22 mouse cellular contexts compared by ENCODE assay signal in genomic region chr4:95575411-95575911, GRCm38 (mm10). TPM values are rescaled to one million over a fixed set of nuclear protein-coding genes. Genes with fewer than 3 reads are reported as not detected.
DNase-seq lines count a peak whose midpoint lies in the region; ATAC-seq lines count a peak whose summit lies in the region.
"Had no signal": no experiment of that assay in that cellular context is flagged by ENCODE, and none has a peak within 500 bp of the region (broad histone marks: within the 10 kb centered on the region; RNA-seq: fewer than 3 reads in every experiment).

No protein-coding gene starts in this region.

- H3K36me3 ChIP-seq in forebrain, embryonic 15.5 days = no peaks in the 10 kb centered on the region
- no peaks in the 10 kb centered on the region for H3K36me3 ChIP-seq in forebrain, embryonic 13.5 days (ENCODE audit: poor library complexity, severe bottlenecking)
- no peaks in the 10 kb centered on the region for H3K36me3 ChIP-seq in hindbrain, embryonic 11.5 days (ENCODE audit: control insufficient read depth, insufficient read depth, low read length)
- H3K36me3 ChIP-seq in heart, embryonic 10.5 days = no peaks in the 10 kb centered on the region
- H3K36me3 ChIP-seq: embryonic facial prominence, embryonic 12.5 days; heart, embryonic 13.5 days; intestine, embryonic 15.5 days had no signal

- 43% methylated on average over 3 of the region's 3 CpGs for WGBS in forebrain, embryonic 15.5 days
- 52% methylated on average over 3 of the region's 3 CpGs for WGBS in forebrain, embryonic 13.5 days
- WGBS in hindbrain, embryonic 11.5 days = 84% methylated on average over 3 of the region's 3 CpGs
- WGBS in heart, embryonic 10.5 days = 85% methylated on average over 3 of the region's 3 CpGs

- no peak overlapping the region for H3K9ac ChIP-seq in forebrain, embryonic 15.5 days (replicated peaks)
- no peak overlapping the region for H3K9ac ChIP-seq in forebrain, embryonic 13.5 days
- H3K9ac ChIP-seq in hindbrain, embryonic 11.5 days (ENCODE audit: low read depth, low read length) = no peak overlapping the region
- H3K9ac ChIP-seq: embryonic facial prominence, embryonic 12.5 days; heart, embryonic 13.5 days; hindbrain, embryonic 14.5 days; intestine, embryonic 15.5 days had no signal

- no peaks in the 10 kb centered on the region for H3K9me3 ChIP-seq in forebrain, embryonic 15.5 days
- H3K9me3 ChIP-seq in forebrain, embryonic 13.5 days (replicated peaks) = no peaks in the 10 kb centered on the region
- H3K9me3 ChIP-seq in hindbrain, embryonic 11.5 days (ENCODE audit: control insufficient read depth, low read length) = no peaks in the 10 kb centered on the region
- no peaks in the 10 kb centered on the region for H3K9me3 ChIP-seq in heart, embryonic 10.5 days
- H3K9me3 ChIP-seq: embryonic facial prominence, embryonic 12.5 days; intestine, embryonic 15.5 days had no signal

- peak; percentile 62 to 80 for DNase-seq in adrenal gland, adult (ENCODE audit: inconsistent age in 2 of 2, low spot score in 1 of 2)
- no peak for DNase-seq in adrenal gland, adult 18-20 months (ENCODE audit: low spot score in 2 of 2)
- DNase-seq in adrenal gland, postnatal 10 days = peak; percentile 21
- DNase-seq in fibroblast of lung, adult 2 months (ENCODE audit: low read depth) = peak; percentile 43
- DNase-seq in hindbrain, embryonic 11.5 days (ENCODE audit: low spot score) = no peak
- no peak for DNase-seq in heart, embryonic 10.5 days (ENCODE audit: low spot score)
- DNase-seq: B cell, adult 2 months; cerebellum, adult 11 months; cerebellum, adult 8-10 months; cerebellum, postnatal 14 days; gastrocnemius, adult 2 months; gastrocnemius, postnatal 25 days; heart, postnatal 36 days; kidney, adult 18-20 months had no signal

- 0 out of 2 replicates have a peak, but pooled peaks have one; percentile 48 for ATAC-seq in forebrain, embryonic 15.5 days (replicated peaks)
- ATAC-seq in forebrain, embryonic 13.5 days = no peak
- ATAC-seq in hindbrain, embryonic 11.5 days (ENCODE audit: low FRiP score) = no peak
- ATAC-seq: forebrain, embryonic 16.5 days; intestine, embryonic 15.5 days had no signal

- no peaks in the 10 kb centered on the region for H3K27me3 ChIP-seq in forebrain, embryonic 15.5 days
- no peaks in the 10 kb centered on the region for H3K27me3 ChIP-seq in forebrain, embryonic 13.5 days
- H3K27me3 ChIP-seq in hindbrain, embryonic 11.5 days (ENCODE audit: control insufficient read depth, insufficient read depth, low read length) = no peaks in the 10 kb centered on the region
- no peaks in the 10 kb centered on the region for H3K27me3 ChIP-seq in heart, embryonic 10.5 days (ENCODE audit: insufficient read depth, poor library complexity, severe bottlenecking)
- H3K27me3 ChIP-seq: embryonic facial prominence, embryonic 12.5 days; heart, embryonic 13.5 days; intestine, embryonic 15.5 days had no signal

- no peak overlapping the region for H3K4me2 ChIP-seq in forebrain, embryonic 15.5 days (replicated peaks)
- no peak overlapping the region for H3K4me2 ChIP-seq in forebrain, embryonic 13.5 days
- no peak overlapping the region for H3K4me2 ChIP-seq in hindbrain, embryonic 11.5 days (replicated peaks; ENCODE audit: low read depth, low read length)
- H3K4me2 ChIP-seq: embryonic facial prominence, embryonic 12.5 days; heart, embryonic 13.5 days; hindbrain, embryonic 14.5 days; intestine, embryonic 15.5 days had no signal

- no peak overlapping the region for H3K27ac ChIP-seq in forebrain, embryonic 15.5 days (replicated peaks)
- no peak overlapping the region for H3K27ac ChIP-seq in forebrain, embryonic 13.5 days
- no peak overlapping the region for H3K27ac ChIP-seq in hindbrain, embryonic 11.5 days (ENCODE audit: low read depth, low read length)
- H3K27ac ChIP-seq in heart, embryonic 10.5 days = no peak overlapping the region
- H3K27ac ChIP-seq: embryonic facial prominence, embryonic 12.5 days; gastrocnemius, adult 2 months; heart, embryonic 13.5 days; hindbrain, embryonic 14.5 days; intestine, embryonic 15.5 days had no signal

- no peak overlapping the region for H3K4me3 ChIP-seq in forebrain, embryonic 15.5 days
- H3K4me3 ChIP-seq in forebrain, embryonic 13.5 days = no peak overlapping the region
- no peak overlapping the region for H3K4me3 ChIP-seq in hindbrain, embryonic 11.5 days (ENCODE audit: low read depth, low read length)
- H3K4me3 ChIP-seq in heart, embryonic 10.5 days = no peak overlapping the region
- H3K4me3 ChIP-seq: embryonic facial prominence, embryonic 12.5 days; gastrocnemius, adult 2 months; heart, embryonic 13.5 days; intestine, embryonic 15.5 days had no signal

- peaks cover 6% of the 10 kb centered on the region; the same call in 1 of the 2 replicates for H3K4me1 ChIP-seq in forebrain, embryonic 15.5 days
- H3K4me1 ChIP-seq in forebrain, embryonic 13.5 days = peaks cover 8% of the 10 kb centered on the region
- no peaks in the 10 kb centered on the region for H3K4me1 ChIP-seq in hindbrain, embryonic 11.5 days (replicated peaks; ENCODE audit: control insufficient read depth, insufficient read depth, low read length)
- no peaks in the 10 kb centered on the region for H3K4me1 ChIP-seq in heart, embryonic 10.5 days
- H3K4me1 ChIP-seq: embryonic facial prominence, embryonic 12.5 days; heart, embryonic 13.5 days; intestine, embryonic 15.5 days had no signal

RNA-seq across cellular contexts. Expression of gene Fggy, which starts 18.2 kb away (rescaled TPM):
- 10 to 100 TPM; 37.6 to 72.7 TPM for total RNA-seq in adrenal gland, adult 18-20 months (2021)
- 4.2 and 5.2 TPM in 2 replicates for polyA plus RNA-seq in forebrain, embryonic 15.5 days (2015; fragmentation: Nextera tagmentation; extraction: Ambion mirVana)
- 5.3 and 6.6 TPM in 2 replicates for polyA plus RNA-seq in forebrain, embryonic 13.5 days (2015; fragmentation: Nextera tagmentation; extraction: Ambion mirVana)
- total RNA-seq in adrenal gland, postnatal 10 days (2021) = 10 to 100 TPM; 44.1 to 57.7 TPM
- polyA plus RNA-seq in hindbrain, embryonic 11.5 days (2014; fragmentation: Nextera tagmentation; extraction: Ambion mirVana) = 9.9 and 11.1 TPM in 2 replicates
- 6.1 and 8.0 TPM in 2 replicates for polyA plus RNA-seq in heart, embryonic 10.5 days (2016; fragmentation: Nextera tagmentation; extraction: Ambion mirVana)
- total RNA-seq: MEL had no signal

Comparison
In these comparisons a context has a peak if more than half of its experiments do, and no peak if none do; other contexts are left out.
1. DNase-seq: peak in adrenal gland, adult (2 of 2), adrenal gland, postnatal 10 days (single experiment) and fibroblast of lung, adult 2 months (single experiment); none in adrenal gland, adult 18-20 months (0 of 2), hindbrain, embryonic 11.5 days (single experiment) and heart, embryonic 10.5 days (single experiment).